Mouse (Mus musculus) liver, embryonic 14.5 days (tissue): ENCODE measurements around the gene Spata21.

ENCODE experiments used
- CTCF ChIP-seq: IDR thresholded peaks from 2 replicates; pipeline ENCODE4 v1.5.1; 2016; ENCODE audit warnings: antibody characterized with exemption, low read depth, control low read depth
- EP300 ChIP-seq: IDR thresholded peaks from 2 replicates; pipeline ENCODE4 v1.6.1; 2016; ENCODE audit warnings: antibody characterized with exemption, low read depth

- TF ChIP-seq EP300 = no peak
- TF ChIP-seq CTCF = no peak
Measured at GRCm38 (mm10) chr4:141113831-141114230, 25.7 kb downstream of the Spata21 start.
